Mouse (Mus musculus) left cerebral cortex, postnatal 14 days (tissue): ENCODE data around the gene RPS10-NUDT3. TPM values are rescaled to one million over a fixed set of nuclear protein-coding genes. Genes with fewer than 3 reads are reported as not detected.

Experiments
- DNase-seq, 2 experiments: peaks; one replicate each; pipeline ENCODE4 v3.0.0; 2021 to 2022; ENCODE audit warnings: low spot score in 2 of 2, mixed read lengths in 1 of 2
- intact Hi-C: fragments of 180-260 bp; cut with DNase I; formaldehyde crosslinking; loops from one replicate; pipeline ENCODE4 v1.15.1; 2025
- total RNA-seq, 2 experiments: library from RNA; stranded (reverse); gene quantifications; 2 replicates each; pipeline ENCODE4 v1.2.3; 2021

Gene RPS10-NUDT3
- total RNA-seq, 2 experiments from 2014 or later = not detected

- no peak for DNase-seq
- intact Hi-C loops = no loop called here
Observed at GRCm38 (mm10) chr17:27559596-27559995, 75.4 kb downstream of the RPS10-NUDT3 start.

- intact Hi-C loops = no loop called here
- no peak for DNase-seq
Observed at GRCm38 (mm10) chr17:27558845-27559244, 76.2 kb downstream of the RPS10-NUDT3 start.

- intact Hi-C loops = no loop called here
- no peak for DNase-seq
Observed at GRCm38 (mm10) chr17:27557927-27558661, 76.9 kb downstream of the RPS10-NUDT3 start.

GRCm38 (mm10) chr17:27557181-27557926 is 77.7 kb downstream of the RPS10-NUDT3 start:
- intact Hi-C loops = no loop called here
- DNase-seq = peak in 1 of 2 experiments; percentile 43

- peak; percentile 82 to 88 for DNase-seq
- intact Hi-C loops = no loop called here
Observed at GRCm38 (mm10) chr17:27556315-27557011, 78.6 kb downstream of the RPS10-NUDT3 start, which contains the start of gene Hmga1. Gene Hmga1, plus strand, starts transcription at chr17:27556497.

GRCm38 (mm10) chr17:27555512-27556172 is 79.4 kb downstream of the RPS10-NUDT3 start:
- peak in 1 of 2 experiments; percentile 67 for DNase-seq
- intact Hi-C loops = no loop called here

GRCm38 (mm10) chr17:27555075-27555511 is 79.9 kb downstream of the RPS10-NUDT3 start:
- intact Hi-C loops = no loop called here
- DNase-seq = no peak

- no peak for DNase-seq
- intact Hi-C loops = no loop called here
Observed at GRCm38 (mm10) chr17:27554062-27554960, 80.7 kb downstream of the RPS10-NUDT3 start.

GRCm38 (mm10) chr17:27552215-27553201 is 82.5 kb downstream of the RPS10-NUDT3 start:
- no peak for DNase-seq
- intact Hi-C loops = no loop called here

- intact Hi-C loops = no loop called here
- DNase-seq = no peak
Observed at GRCm38 (mm10) chr17:27551393-27551940, 83.6 kb downstream of the RPS10-NUDT3 start.

- DNase-seq = no peak
- intact Hi-C loops = no loop called here
Observed at GRCm38 (mm10) chr17:27549234-27549633, 85.8 kb downstream of the RPS10-NUDT3 start.

GRCm38 (mm10) chr17:27547253-27547868 is 87.7 kb downstream of the RPS10-NUDT3 start:
- DNase-seq = no peak
- intact Hi-C loops = no loop called here

GRCm38 (mm10) chr17:27546574-27547085 is 88.4 kb downstream of the RPS10-NUDT3 start:
- intact Hi-C loops = no loop called here
- DNase-seq = no peak

GRCm38 (mm10) chr17:27545991-27546390 is 89.0 kb downstream of the RPS10-NUDT3 start:
- no peak for DNase-seq
- intact Hi-C loops = no loop called here

- peak; percentile 62 to 69 for DNase-seq
- intact Hi-C loops = no loop called here
Observed at GRCm38 (mm10) chr17:27544551-27544950, 90.5 kb downstream of the RPS10-NUDT3 start.

GRCm38 (mm10) chr17:27541984-27542383 is 93.0 kb downstream of the RPS10-NUDT3 start:
- no peak for DNase-seq
- intact Hi-C loops = no loop called here
